Mouse (Mus musculus): ENCODE measurements around the gene Eif1ad. TPM values are rescaled to one million over a fixed set of nuclear protein-coding genes. Genes with fewer than 3 reads are reported as not detected.

Eif1ad gene
- total RNA-seq, 2 experiments from 2014 or later: 22.6 to 26.3 TPM

GRCm38 (mm10) chr19:5414534-5414957 is 48.0 kb downstream of the Eif1ad start:
- no peak for DNase-seq (ENCODE audit: low spot score in 2 of 2)

DNA sequence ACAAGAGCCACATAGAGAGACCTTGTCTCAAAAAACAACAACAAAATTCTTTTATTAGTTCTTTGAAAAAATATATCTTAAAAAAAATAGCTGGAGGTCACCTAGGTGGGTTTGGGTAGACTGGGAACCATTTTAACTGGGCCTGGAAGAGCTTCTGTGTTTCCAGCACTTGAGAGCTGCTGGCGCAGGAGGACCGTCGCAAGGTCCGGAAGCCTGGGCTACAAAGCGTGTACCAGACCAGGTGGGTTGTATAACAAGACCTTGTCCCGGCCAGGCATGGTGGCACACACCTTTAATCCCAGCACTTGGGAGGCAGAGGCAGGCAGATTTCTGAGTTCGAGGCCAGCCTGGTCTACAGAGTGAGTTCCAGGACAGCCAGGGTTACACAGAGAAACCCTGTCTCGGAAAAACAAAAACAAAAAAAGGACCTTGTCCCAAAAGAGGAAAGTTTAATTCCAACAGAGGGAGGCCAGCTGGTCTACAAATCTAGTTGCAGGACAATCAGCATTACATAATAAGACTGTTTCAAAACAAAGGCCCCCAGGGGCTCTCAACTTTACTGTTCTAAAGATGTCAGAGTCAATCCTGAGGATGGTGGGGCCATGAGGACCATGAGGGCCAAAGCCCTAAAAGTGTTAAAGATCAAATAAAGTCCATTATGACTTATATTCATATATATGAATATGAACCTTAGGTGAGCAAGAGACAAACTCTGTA is 52.4 kb downstream of the Eif1ad start:
- DNase-seq (ENCODE audit: low spot score in 2 of 2): no peak

DNA sequence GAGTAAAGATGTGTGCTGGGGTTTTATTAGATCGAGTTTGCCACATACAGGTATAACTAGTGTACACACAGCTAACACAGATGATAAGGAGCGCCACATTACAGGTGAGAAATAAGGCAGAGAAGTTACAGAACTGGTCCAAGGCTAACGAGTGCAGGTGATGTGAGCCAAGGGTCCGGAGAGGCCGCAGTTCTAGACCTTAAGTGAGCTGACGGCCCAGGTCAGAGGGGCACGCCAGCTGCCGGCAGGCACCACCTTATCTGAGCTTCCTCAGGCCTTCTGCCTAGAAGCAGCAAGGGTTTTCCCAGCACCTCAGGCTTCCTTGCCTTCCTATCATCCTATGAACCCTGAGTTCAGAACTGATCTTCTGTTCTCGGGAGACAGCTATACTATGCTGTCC is 53.1 kb downstream of the Eif1ad start:
- DNase-seq (ENCODE audit: low spot score in 2 of 2): no peak

- no peak for DNase-seq (ENCODE audit: low spot score in 2 of 2)
Observed at GRCm38 (mm10) chr19:5420579-5420978, 54.0 kb downstream of the Eif1ad start.

Other genes with a start within 250 kb of the Eif1ad start
- gene Klc2, start 248.2 kb upstream of the Eif1ad start, total RNA-seq (2021): 100 to 1,000 TPM; 261 to 289 TPM
- 10 to 100 TPM; 57.3 to 61.0 TPM for gene Pacs1, start 93.6 kb upstream of the Eif1ad start, total RNA-seq (2021)
- gene Sf3b2, start 71.3 kb upstream of the Eif1ad start, total RNA-seq (2021): 100 to 1,000 TPM; 209 to 213 TPM
- 10 to 100 TPM; 70.5 to 73.8 TPM for gene Gal3st3, start 68.4 kb upstream of the Eif1ad start, total RNA-seq (2021)
- not detected for gene Catsper1, start 31.0 kb upstream of the Eif1ad start, total RNA-seq (2021)
- gene Cst6, start 17.2 kb upstream of the Eif1ad start, total RNA-seq (2021): 10 to 100 TPM; 25.4 to 26.9 TPM
- 10 to 100 TPM; 83.5 to 84.2 TPM for gene Banf1, start 427 bp downstream of the Eif1ad start, total RNA-seq (2021)
- gene Sart1, start 22.0 kb downstream of the Eif1ad start, total RNA-seq (2021): 10 to 100 TPM; 78.4 to 88.6 TPM
- not detected for gene Tsga10ip, start 35.8 kb downstream of the Eif1ad start, total RNA-seq (2021)
- 100 to 1,000 TPM; 263 to 283 TPM for gene Drap1, start 58.2 kb downstream of the Eif1ad start, total RNA-seq (2021)
- gene AI837181, start 58.4 kb downstream of the Eif1ad start, total RNA-seq (2021): 10 to 100 TPM; 73.6 to 75.6 TPM
- not detected for gene Fosl1, start 80.8 kb downstream of the Eif1ad start, total RNA-seq (2021)
- gene Ccdc85b, start 91.2 kb downstream of the Eif1ad start, total RNA-seq (2021): 10 to 100 TPM; 28.3 to 31.5 TPM
- gene Fibp, start 93.9 kb downstream of the Eif1ad start, total RNA-seq (2021): 10 to 100 TPM; 91.2 to 98.9 TPM
- under 1 TPM; 0.33 to 0.61 TPM for gene Ctsw, start 101.8 kb downstream of the Eif1ad start, total RNA-seq (2021)
- 10 to 100 TPM; 12.9 to 15.9 TPM for gene Efemp2, start 107.2 kb downstream of the Eif1ad start, total RNA-seq (2021)
- gene Mus81, start 121.7 kb downstream of the Eif1ad start, total RNA-seq (2021): 10 to 100 TPM; 28.0 to 33.9 TPM
- gene Cfl1, start 123.7 kb downstream of the Eif1ad start, total RNA-seq (2021): 1,000 to 10,000 TPM; 1,316 to 1,327 TPM
- 1 to 10 TPM; 5.3 to 6.7 TPM for gene 1700020D05Rik, start 137.0 kb downstream of the Eif1ad start, total RNA-seq (2021)
- 10 to 100 TPM; 88.3 TPM for gene Snx32, start 143.8 kb downstream of the Eif1ad start, total RNA-seq (2021)
- gene Ovol1, start 193.9 kb downstream of the Eif1ad start, total RNA-seq (2021): not detected
- gene Ap5b1, start 201.3 kb downstream of the Eif1ad start, total RNA-seq (2021): 1 to 10 TPM; 5.7 to 6.1 TPM
- gene Rnaseh2c, start 235.1 kb downstream of the Eif1ad start, total RNA-seq (2021): 10 to 100 TPM; 83.1 to 83.4 TPM
- gene Kat5, start 243.5 kb downstream of the Eif1ad start, total RNA-seq (2021): 10 to 100 TPM; 92.6 to 96.3 TPM